Mouse (Mus musculus) intestine, embryonic 15.5 days (tissue): Measurements from ENCODE around the gene Ip6k1. TPM values are rescaled to one million over a fixed set of nuclear protein-coding genes. Genes with fewer than 3 reads are reported as not detected.

ENCODE experiments used
- ATAC-seq: fragments of 200-750 bp; cut with Nextera tagmentation; 2 replicates; pipeline ENCODE4 v1.8.0; 2017; ENCODE audit warnings: moderate TSS enrichment, moderate library complexity
- H3K27ac ChIP-seq: fragments of 300-500 bp; sonication (generic); 2 replicates; pipeline ENCODE4 v1.5.1; 2015; ENCODE audit warnings: mild to moderate bottlenecking, inconsistent platforms
- H3K27me3 ChIP-seq: fragments of 300-500 bp; sonication (generic); replicated peaks from 2 replicates; pipeline ENCODE4 v1.6.1; 2015; ENCODE audit warnings: inconsistent platforms
- H3K36me3 ChIP-seq: fragments of 300-500 bp; sonication (generic); 2 replicates; pipeline ENCODE4 v1.6.1; 2015; ENCODE audit warnings: inconsistent platforms
- H3K4me1 ChIP-seq: fragments of 300-500 bp; sonication (generic); replicated peaks from 2 replicates; pipeline ENCODE4 v1.6.1; 2015; ENCODE audit warnings: inconsistent platforms
- H3K4me2 ChIP-seq: fragments of 300-500 bp; sonication (generic); replicated peaks from 2 replicates; pipeline ENCODE4 v1.6.1; 2015; ENCODE audit warnings: mild to moderate bottlenecking, inconsistent platforms
- H3K4me3 ChIP-seq: fragments of 300-500 bp; sonication (generic); replicated peaks from 2 replicates; pipeline ENCODE4 v1.5.1; 2015; ENCODE audit warnings: inconsistent platforms
- H3K9ac ChIP-seq: fragments of 300-500 bp; sonication (generic); 2 replicates; pipeline ENCODE4 v1.6.1; 2015; ENCODE audit warnings: inconsistent platforms
- H3K9me3 ChIP-seq: fragments of 300-500 bp; sonication (generic); 2 replicates; pipeline ENCODE4 v1.6.1; 2016; ENCODE audit warnings: inconsistent platforms
- WGBS: fragments of 180-500 bp; shearing (Covaris S2); methylation state at CpG from one replicate; pipeline ENCODE4 v1.1.7; 2015; 5-methylcytosine and 5-hydroxymethylcytosine counted together
- polyA plus RNA-seq: library from polyadenylated mRNA; unstranded; fragments of >200 nt; fragmentation: Nextera tagmentation; extraction: Ambion mirVana; gene quantifications from 2 replicates; pipeline ENCODE4 v1.2.1, GENCODE M21; 2015

The Ip6k1 gene
- 41.7 and 42.1 TPM in 2 replicates for polyA plus RNA-seq

GRCm38 (mm10) chr9:108001922-108002770 is at the start of gene Ip6k1:
TSS of gene Ip6k1 (plus strand) at chr9:108002501.
- H3K27ac ChIP-seq = peak within 1 kb of the TSS; percentile 95
- no peaks in the 10 kb centered on the region for H3K9me3 ChIP-seq
- peak within 1 kb of the TSS; percentile 73 for H3K4me2 ChIP-seq
- H3K36me3 ChIP-seq = no peaks in the 10 kb centered on the region
- under 1% methylated on average over 50 of the region's 51 CpGs for WGBS
- H3K27me3 ChIP-seq = no peaks in the 10 kb centered on the region
- peaks cover 7% of the 10 kb centered on the region for H3K4me1 ChIP-seq
- H3K9ac ChIP-seq = peak within 1 kb of the TSS; percentile 99
- ATAC-seq = peak; percentile 99
- peak within 1 kb of the TSS; percentile 100 for H3K4me3 ChIP-seq

- H3K36me3 ChIP-seq = peaks cover 17% of the 10 kb centered on the region; the same call in 1 of the 2 replicates
- H3K9me3 ChIP-seq = no peaks in the 10 kb centered on the region
- no peaks in the 10 kb centered on the region for H3K27me3 ChIP-seq
- H3K4me1 ChIP-seq = peaks cover 3% of the 10 kb centered on the region
- ATAC-seq = no peak
- 76% methylated on average over 6 of the region's 6 CpGs for WGBS
- H3K4me2 ChIP-seq = no peak overlapping the region
- no peak overlapping the region for H3K27ac ChIP-seq
- no peak overlapping the region for H3K4me3 ChIP-seq
- no peak overlapping the region for H3K9ac ChIP-seq
These were observed 46.5 kb upstream of the Ip6k1 start for GRCm38 (mm10) chr9:107955613-107956289.

- H3K4me3 ChIP-seq = no peak overlapping the region
- no peak overlapping the region for H3K27ac ChIP-seq
- H3K36me3 ChIP-seq = peaks cover 25% of the 10 kb centered on the region
- ATAC-seq = no peak
- no peaks in the 10 kb centered on the region for H3K9me3 ChIP-seq
- WGBS = 64% methylated on average over 6 of the region's 6 CpGs
- no peaks in the 10 kb centered on the region for H3K27me3 ChIP-seq
- H3K4me2 ChIP-seq = no peak overlapping the region
- no peak overlapping the region for H3K9ac ChIP-seq
- H3K4me1 ChIP-seq = no peaks in the 10 kb centered on the region; the same call in 1 of the 2 replicates
These were observed 45.2 kb upstream of the Ip6k1 start for GRCm38 (mm10) chr9:107957141-107957540.

DNA sequence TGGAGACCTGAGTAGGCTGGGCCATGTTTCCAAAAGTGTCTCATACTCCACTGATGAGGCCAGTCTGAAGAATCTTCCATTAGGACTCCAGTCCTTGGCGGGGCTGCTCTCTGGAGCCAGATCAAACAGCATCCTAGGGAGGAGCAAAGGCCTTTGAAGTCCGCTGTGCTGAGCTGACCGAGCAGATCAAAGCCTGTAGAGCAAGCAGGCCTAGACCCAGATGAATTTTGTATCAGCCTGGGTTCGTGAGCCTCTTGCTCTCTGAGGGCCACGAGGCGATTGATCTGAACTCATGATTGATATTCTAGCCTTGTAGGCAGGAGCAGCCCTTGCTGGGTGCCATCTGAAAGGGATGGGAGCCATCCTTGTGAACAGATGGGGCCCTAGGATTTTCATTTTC is 42.4 kb upstream of the Ip6k1 start:
- H3K4me1 ChIP-seq = no peaks in the 10 kb centered on the region
- H3K4me3 ChIP-seq = no peak overlapping the region
- no peak overlapping the region for H3K27ac ChIP-seq
- WGBS = 58% methylated on average over 6 of the region's 6 CpGs
- H3K9me3 ChIP-seq = no peaks in the 10 kb centered on the region
- no peak overlapping the region for H3K4me2 ChIP-seq
- no peak overlapping the region for H3K9ac ChIP-seq
- no peak for ATAC-seq
- no peaks in the 10 kb centered on the region for H3K27me3 ChIP-seq
- peaks cover 28% of the 10 kb centered on the region for H3K36me3 ChIP-seq

DNA sequence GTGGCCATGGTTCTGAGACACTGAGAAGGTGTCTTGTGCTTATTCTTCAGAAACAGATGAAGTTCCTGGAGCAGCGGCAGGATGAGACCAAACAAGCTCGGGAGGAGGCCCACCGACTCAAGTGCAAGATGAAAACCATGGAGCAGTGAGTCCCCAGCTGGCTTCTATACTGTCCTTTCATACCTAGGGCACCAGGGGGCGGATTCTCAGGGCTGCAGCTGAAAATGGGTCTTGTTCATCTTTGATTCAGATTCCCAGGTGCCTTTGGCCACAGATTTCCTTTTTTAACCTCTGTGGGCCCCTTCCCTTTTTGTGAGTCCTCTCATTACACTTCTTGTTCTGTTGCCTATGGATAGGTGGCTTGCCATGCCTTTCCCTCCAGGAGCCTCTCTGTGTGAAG is 41.4 kb upstream of the Ip6k1 start:
- Histone ChIP-seq H3K9ac (no peak overlapping the region), H3K4me2 (no peak overlapping the region), H3K27me3 (no peaks in the 10 kb centered on the region), H3K36me3 (peaks cover 29% of the 10 kb centered on the region), H3K4me3 (no peak overlapping the region), H3K4me1 (no peaks in the 10 kb centered on the region), H3K9me3 (no peaks in the 10 kb centered on the region), H3K27ac (no peak overlapping the region)
- no peak for ATAC-seq
- WGBS = 76% methylated on average over 4 of the region's 4 CpGs

GRCm38 (mm10) chr9:107961351-107961762 is 40.9 kb upstream of the Ip6k1 start:
- H3K4me1 ChIP-seq = no peaks in the 10 kb centered on the region
- no peaks in the 10 kb centered on the region for H3K27me3 ChIP-seq
- no peak overlapping the region for H3K27ac ChIP-seq
- WGBS = 88% methylated on average over 10 of the region's 10 CpGs
- no peak overlapping the region for H3K4me2 ChIP-seq
- no peak overlapping the region for H3K4me3 ChIP-seq
- H3K9ac ChIP-seq = no peak overlapping the region
- peaks cover 29% of the 10 kb centered on the region for H3K36me3 ChIP-seq
- ATAC-seq = no peak
- H3K9me3 ChIP-seq = no peaks in the 10 kb centered on the region

GRCm38 (mm10) chr9:107961881-107962280 is 40.4 kb upstream of the Ip6k1 start:
- Histone ChIP-seq H3K9me3 (no peaks in the 10 kb centered on the region), H3K4me2 (no peak overlapping the region), H3K27me3 (no peaks in the 10 kb centered on the region), H3K36me3 (peaks cover 26% of the 10 kb centered on the region), H3K4me3 (no peak overlapping the region), H3K27ac (no peak overlapping the region), H3K9ac (no peak overlapping the region), H3K4me1 (no peaks in the 10 kb centered on the region)
- WGBS = 54% methylated on average over 5 of the region's 5 CpGs
- no peak for ATAC-seq

GRCm38 (mm10) chr9:107962916-107963315 is 39.4 kb upstream of the Ip6k1 start:
- no peak overlapping the region for H3K4me3 ChIP-seq
- no peaks in the 10 kb centered on the region for H3K27me3 ChIP-seq
- H3K27ac ChIP-seq = no peak overlapping the region
- ATAC-seq = peak; percentile 34; the same call in 1 of the 2 replicates
- H3K9ac ChIP-seq = no peak overlapping the region
- WGBS = 92% methylated on average over 9 of the region's 9 CpGs
- H3K36me3 ChIP-seq = peaks cover 18% of the 10 kb centered on the region
- no peak overlapping the region for H3K4me2 ChIP-seq
- no peaks in the 10 kb centered on the region for H3K9me3 ChIP-seq
- H3K4me1 ChIP-seq = no peaks in the 10 kb centered on the region

- H3K4me2 ChIP-seq = no peak overlapping the region
- peak; percentile 81 for ATAC-seq
- no peak overlapping the region for H3K4me3 ChIP-seq
- no peak overlapping the region for H3K27ac ChIP-seq
- peaks cover 18% of the 10 kb centered on the region for H3K36me3 ChIP-seq
- no peaks in the 10 kb centered on the region for H3K9me3 ChIP-seq
- H3K4me1 ChIP-seq = no peaks in the 10 kb centered on the region
- H3K27me3 ChIP-seq = no peaks in the 10 kb centered on the region
- H3K9ac ChIP-seq = no peak overlapping the region
- 26% methylated on average over 5 of the region's 5 CpGs for WGBS
These were observed 38.6 kb upstream of the Ip6k1 start for GRCm38 (mm10) chr9:107963700-107964099.

- ATAC-seq = no peak
- Histone ChIP-seq H3K9me3 (no peaks in the 10 kb centered on the region), H3K36me3 (peaks cover 15% of the 10 kb centered on the region)
These were observed 37.6 kb upstream of the Ip6k1 start for GRCm38 (mm10) chr9:107964681-107965080.

DNA sequence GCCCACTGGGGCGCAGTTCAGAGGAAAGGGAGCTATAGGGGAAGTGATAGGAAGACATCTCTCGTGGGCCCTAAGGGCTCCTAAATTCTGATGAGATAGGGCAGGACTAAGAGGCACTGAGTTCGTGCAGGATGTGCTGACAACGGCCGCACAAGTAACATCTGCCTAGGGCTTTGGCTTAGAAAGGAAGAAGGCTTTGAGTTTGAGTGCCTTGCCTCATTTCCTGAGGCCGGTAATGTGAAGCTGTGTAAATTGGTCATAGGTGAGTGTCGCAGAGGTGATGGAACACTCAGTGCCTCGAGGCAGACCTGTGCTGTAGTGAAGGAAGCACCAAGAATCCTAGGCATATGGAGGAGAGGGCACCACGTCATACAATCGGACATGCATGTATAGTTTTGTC is 35.6 kb upstream of the Ip6k1 start:
- Histone ChIP-seq H3K36me3 (peaks cover 13% of the 10 kb centered on the region; the same call in 1 of the 2 replicates), H3K9ac (no peak overlapping the region), H3K27me3 (no peaks in the 10 kb centered on the region), H3K9me3 (no peaks in the 10 kb centered on the region), H3K4me3 (no peak overlapping the region), H3K4me2 (no peak overlapping the region), H3K27ac (no peak overlapping the region; the same call in 1 of the 2 replicates), H3K4me1 (no peaks in the 10 kb centered on the region)
- 89% methylated on average over 10 of the region's 10 CpGs for WGBS
- no peak for ATAC-seq

More at GRCm38 (mm10) chr9:107964681-107965080, 37.6 kb upstream of the Ip6k1 start:
- whole genome bisulfite sequencing = 93% methylated on average over 9 of the region's 9 CpGs
- Histone ChIP-seq H3K4me3 (no peak overlapping the region), H3K27ac (no peak overlapping the region), H3K9ac (no peak overlapping the region), H3K4me2 (no peak overlapping the region), H3K4me1 (no peaks in the 10 kb centered on the region), H3K27me3 (no peaks in the 10 kb centered on the region)

GRCm38 (mm10) chr9:107967437-107967836 is 34.9 kb upstream of the Ip6k1 start:
- Histone ChIP-seq H3K4me3 (no peak overlapping the region), H3K4me1 (no peaks in the 10 kb centered on the region), H3K9me3 (no peaks in the 10 kb centered on the region), H3K4me2 (no peak overlapping the region), H3K36me3 (peaks cover 10% of the 10 kb centered on the region; the same call in 1 of the 2 replicates), H3K9ac (no peak overlapping the region), H3K27ac (no peak overlapping the region), H3K27me3 (no peaks in the 10 kb centered on the region)
- WGBS = 84% methylated on average over 6 of the region's 6 CpGs
- no peak for ATAC-seq
